In genomic region chr7:25219756-25220456, GRCm38 (mm10) we compare ENCODE assay signal across 8 mouse cellular contexts. TPM values are rescaled to one million over a fixed set of nuclear protein-coding genes. Genes with fewer than 3 reads are reported as not detected.
DNase-seq lines count a peak whose midpoint lies in the region; ATAC-seq and TF ChIP-seq lines count a peak whose summit lies in the region.

No protein-coding gene starts in this region.

- no peaks in the 10 kb centered on the region for H3K9me3 ChIP-seq in heart, embryonic 11.5 days (replicated peaks; ENCODE audit: control insufficient read depth, low read length)
- H3K9me3 ChIP-seq in kidney, embryonic 16.5 days (ENCODE audit: low read length): no peaks in the 10 kb centered on the region

- TF ChIP-seq POLR2A in liver, adult 2 months (IDR thresholded peaks at IDR 0.05; ENCODE audit: extremely low read depth, insufficient read depth, low read length): peak; percentile 89
- TF ChIP-seq POLR2A in myocyte (IDR thresholded peaks at IDR 0.05; ENCODE audit: insufficient read length, low read depth): peak; percentile 79

- H3K27me3 ChIP-seq in heart, embryonic 11.5 days (ENCODE audit: control insufficient read depth, insufficient read depth, low read length): no peaks in the 10 kb centered on the region
- H3K27me3 ChIP-seq in kidney, embryonic 16.5 days (ENCODE audit: insufficient read depth, low read length): no peaks in the 10 kb centered on the region
- no peaks in the 10 kb centered on the region for H3K27me3 ChIP-seq in liver, adult 2 months (ENCODE audit: control insufficient read depth, insufficient read depth, low read length)
- no peaks in the 10 kb centered on the region for H3K27me3 ChIP-seq in myocyte (ENCODE audit: control insufficient read depth, insufficient read depth, insufficient read length)
- no peaks in the 10 kb centered on the region for H3K27me3 ChIP-seq in splenic B cell, adult 2 months (ENCODE audit: control insufficient read depth, insufficient read depth, low read length, poor library complexity, severe bottlenecking)

- H3K79me2 ChIP-seq in liver, adult 2 months (ENCODE audit: control insufficient read depth, insufficient read depth, low read length): peaks cover 24% of the 10 kb centered on the region; the same call in 1 of the 2 replicates
- H3K79me2 ChIP-seq in myocyte (ENCODE audit: control insufficient read depth, insufficient read depth): peaks cover 19% of the 10 kb centered on the region

- TF ChIP-seq CTCF in liver, adult 2 months (IDR thresholded peaks at IDR 0.05; ENCODE audit: low read depth, low read length): no peak

- H3K9ac ChIP-seq in heart, embryonic 11.5 days (ENCODE audit: low read depth, low read length): peak overlapping the region; percentile 90
- H3K9ac ChIP-seq in kidney, embryonic 16.5 days (replicated peaks; ENCODE audit: low read length): peak overlapping the region; percentile 76
- peak overlapping the region; percentile 78 for H3K9ac ChIP-seq in liver, adult 2 months (ENCODE audit: low read depth, low read length)

- H3K4me3 ChIP-seq in heart, embryonic 11.5 days (ENCODE audit: low read depth, low read length): peak overlapping the region; percentile 84
- peak overlapping the region; percentile 63 for H3K4me3 ChIP-seq in kidney, embryonic 16.5 days (ENCODE audit: low read length)
- peak overlapping the region; percentile 70 for H3K4me3 ChIP-seq in liver, adult 2 months (ENCODE audit: insufficient read depth, low read depth, low read length)
- peak overlapping the region; percentile 90 for H3K4me3 ChIP-seq in myocyte

- peak overlapping the region; percentile 96 for H3K4me2 ChIP-seq in heart, embryonic 11.5 days
- peak overlapping the region; percentile 86 for H3K4me2 ChIP-seq in kidney, embryonic 16.5 days (replicated peaks; ENCODE audit: low read depth, low read length)
- H3K4me2 ChIP-seq in myocyte (ENCODE audit: low read depth): peak overlapping the region; percentile 100

- peaks cover 7% of the 10 kb centered on the region for H3K36me3 ChIP-seq in heart, embryonic 11.5 days (ENCODE audit: control insufficient read depth, insufficient read depth, low read length)
- H3K36me3 ChIP-seq in kidney, embryonic 16.5 days (ENCODE audit: insufficient read depth, low read length): peaks cover 13% of the 10 kb centered on the region
- H3K36me3 ChIP-seq in liver, adult 2 months (ENCODE audit: control insufficient read depth, insufficient read depth, low read length): peaks cover 3% of the 10 kb centered on the region
- H3K36me3 ChIP-seq in myocyte (ENCODE audit: control insufficient read depth, insufficient read depth): no peaks in the 10 kb centered on the region
- H3K36me3 ChIP-seq in splenic B cell, adult 2 months (ENCODE audit: control insufficient read depth, insufficient read depth, low read length, poor library complexity, severe bottlenecking): peaks cover 6% of the 10 kb centered on the region; the same call in 1 of the 2 replicates

- peaks cover 24% of the 10 kb centered on the region for H3K4me1 ChIP-seq in heart, embryonic 11.5 days (ENCODE audit: control insufficient read depth, insufficient read depth, low read length)
- H3K4me1 ChIP-seq in kidney, embryonic 16.5 days (ENCODE audit: insufficient read depth, low read length): peaks cover 26% of the 10 kb centered on the region
- H3K4me1 ChIP-seq in liver, adult 2 months (ENCODE audit: control insufficient read depth, insufficient read depth, low read length): peaks cover 21% of the 10 kb centered on the region

- 2% methylated on average over 31 of the region's 31 CpGs for WGBS in heart, embryonic 11.5 days (ENCODE audit: insufficient replicate concordance)
- WGBS in kidney, embryonic 16.5 days: 3% methylated on average over 31 of the region's 31 CpGs
- WGBS in liver, adult 2 months: 4% methylated on average over 31 of the region's 31 CpGs

- DNase-seq in B cell, adult 2 months: peak; percentile 97 to 98
- peak; percentile 99 for DNase-seq in brain, adult 2 months (ENCODE audit: low read depth, low spot score)
- peak; percentile 93 for DNase-seq in liver, adult 2 months (ENCODE audit: extremely low read depth, low read depth, low spot score)
- peak; percentile 99 for DNase-seq in splenic B cell, adult 2 months (ENCODE audit: low read depth, low spot score)

- peak overlapping the region; percentile 90 for H3K27ac ChIP-seq in heart, embryonic 11.5 days (ENCODE audit: low read depth, low read length)
- H3K27ac ChIP-seq in kidney, embryonic 16.5 days (ENCODE audit: low read length): peak overlapping the region; percentile 70
- H3K27ac ChIP-seq in liver, adult 2 months (replicated peaks; ENCODE audit: insufficient read depth, low read depth, low read length): peak overlapping the region; percentile 81

- peak overlapping the region; percentile 34 for H3ac ChIP-seq in myocyte (ENCODE audit: control insufficient read depth, insufficient read length)

- peak; percentile 67 for ATAC-seq in erythroblast, adult 5-6 weeks (replicated peaks; ENCODE audit: low FRiP score, poor library complexity, severe bottlenecking)
- ATAC-seq in heart, embryonic 11.5 days (replicated peaks; ENCODE audit: insufficient number of reproducible peaks, low FRiP score, low TSS enrichment): peak; percentile 77
- peak; percentile 66 for ATAC-seq in kidney, embryonic 16.5 days (ENCODE audit: low FRiP score, low TSS enrichment)

TF ChIP-seq in myocyte, 11 proteins besides CTCF, POLR2A, EP300 and RAD21:
- TF ChIP-seq MYOD1 (IDR thresholded peaks at IDR 0.05; ENCODE audit: control insufficient read depth in 1 of 3, insufficient read length in 2 of 3, low read depth in 2 of 3): peak in 2 of 3 experiments; percentile 29 to 46
- TF ChIP-seq POLR2AphosphoS2 (IDR thresholded peaks at IDR 0.05; ENCODE audit: insufficient read length, low read depth): peak; percentile 85
- TF ChIP-seq MYOG (IDR thresholded peaks at IDR 0.05; ENCODE audit: control insufficient read depth in 1 of 3, insufficient read depth in 1 of 3, insufficient read length in 2 of 3, low read depth in 2 of 3): peak in 1 of 3 experiments; percentile 30
- TF ChIP-seq REST (IDR thresholded peaks at IDR 0.05; ENCODE audit: insufficient read depth, insufficient read length): no peak
- no peak for TF ChIP-seq TCF12 (IDR thresholded peaks at IDR 0.05; ENCODE audit: insufficient read depth, poor library complexity, severe bottlenecking)
- TF ChIP-seq CEBPB (IDR thresholded peaks at IDR 0.05; ENCODE audit: insufficient read depth, poor library complexity, severe bottlenecking): peak; percentile 92

RNA-seq across cellular contexts. Expression of gene Dedd2, which starts 0.5 kb away (rescaled TPM):
- total RNA-seq in erythroblast, adult 5-6 weeks (2015; ENCODE audit: low replicate concordance): 53.8 and 59.1 TPM in 2 replicates
- 164 and 194 TPM in 2 replicates for total RNA-seq in erythroblast, adult 5-6 weeks (2017; ENCODE audit: low replicate concordance)
- polyA plus RNA-seq in heart, embryonic 11.5 days (2014; fragmentation: Nextera tagmentation; extraction: Ambion mirVana): 5.3 and 6.7 TPM in 2 replicates
- 12.0 and 13.2 TPM in 2 replicates for polyA plus RNA-seq in kidney, embryonic 16.5 days (2015; fragmentation: Nextera tagmentation; extraction: Ambion mirVana)
- 20.2 and 24.6 TPM in 2 replicates for total RNA-seq in liver, adult 2 months (2014; rRNA removed)
- polyA plus RNA-seq in liver, adult 2 months (2012; rRNA removed): 27.9 and 35.4 TPM in 2 replicates
- 8.8 TPM for polyA plus RNA-seq in myocyte (2012; fragmentation: generic; extraction: Trizol)

RNA-seq across cellular contexts. Expression of gene Zfp526, which starts 1.3 kb away (rescaled TPM):
- 25.4 and 27.4 TPM in 2 replicates for total RNA-seq in erythroblast, adult 5-6 weeks (2015; ENCODE audit: low replicate concordance)
- total RNA-seq in erythroblast, adult 5-6 weeks (2017; ENCODE audit: low replicate concordance): 33.7 and 37.7 TPM in 2 replicates
- 2.3 and 2.7 TPM in 2 replicates for polyA plus RNA-seq in heart, embryonic 11.5 days (2014; fragmentation: Nextera tagmentation; extraction: Ambion mirVana)
- 2.7 and 3.0 TPM in 2 replicates for polyA plus RNA-seq in kidney, embryonic 16.5 days (2015; fragmentation: Nextera tagmentation; extraction: Ambion mirVana)
- 2.2 and 2.6 TPM in 2 replicates for total RNA-seq in liver, adult 2 months (2014; rRNA removed)
- polyA plus RNA-seq in liver, adult 2 months (2012; rRNA removed): 3.4 and 4.7 TPM in 2 replicates
- 5.6 TPM for polyA plus RNA-seq in myocyte (2012; fragmentation: generic; extraction: Trizol)

RNA-seq across cellular contexts. Expression of gene Gsk3a, which starts 17.7 kb away (rescaled TPM):
- 35.2 and 39.5 TPM in 2 replicates for total RNA-seq in erythroblast, adult 5-6 weeks (2015; ENCODE audit: low replicate concordance)
- 24.2 and 29.0 TPM in 2 replicates for total RNA-seq in erythroblast, adult 5-6 weeks (2017; ENCODE audit: low replicate concordance)
- 10.4 and 11.6 TPM in 2 replicates for polyA plus RNA-seq in heart, embryonic 11.5 days (2014; fragmentation: Nextera tagmentation; extraction: Ambion mirVana)
- 9.0 and 9.9 TPM in 2 replicates for polyA plus RNA-seq in kidney, embryonic 16.5 days (2015; fragmentation: Nextera tagmentation; extraction: Ambion mirVana)
- 9.1 and 11.4 TPM in 2 replicates for total RNA-seq in liver, adult 2 months (2014; rRNA removed)
- 69.3 and 74.5 TPM in 2 replicates for polyA plus RNA-seq in liver, adult 2 months (2012; rRNA removed)
- 69.4 TPM for polyA plus RNA-seq in myocyte (2012; fragmentation: generic; extraction: Trizol)

RNA-seq across cellular contexts. Expression of gene Erf, which starts 30.7 kb away (rescaled TPM):
- 3.3 and 3.6 TPM in 2 replicates for total RNA-seq in erythroblast, adult 5-6 weeks (2015; ENCODE audit: low replicate concordance)
- 2.4 and 2.6 TPM in 2 replicates for total RNA-seq in erythroblast, adult 5-6 weeks (2017; ENCODE audit: low replicate concordance)
- 20.5 and 25.0 TPM in 2 replicates for polyA plus RNA-seq in heart, embryonic 11.5 days (2014; fragmentation: Nextera tagmentation; extraction: Ambion mirVana)
- 12.5 and 15.2 TPM in 2 replicates for polyA plus RNA-seq in kidney, embryonic 16.5 days (2015; fragmentation: Nextera tagmentation; extraction: Ambion mirVana)
- total RNA-seq in liver, adult 2 months (2014; rRNA removed): 7.4 and 8.8 TPM in 2 replicates
- polyA plus RNA-seq in liver, adult 2 months (2012; rRNA removed): 23.3 and 27.0 TPM in 2 replicates
- polyA plus RNA-seq in myocyte (2012; fragmentation: generic; extraction: Trizol): 42.5 TPM

RNA-seq across cellular contexts. Expression of gene Pou2f2, which starts 40.4 kb away (rescaled TPM):
- total RNA-seq in erythroblast, adult 5-6 weeks (2015; ENCODE audit: low replicate concordance): 3.1 and 4.8 TPM in 2 replicates
- total RNA-seq in erythroblast, adult 5-6 weeks (2017; ENCODE audit: low replicate concordance): 0.56 and 1.2 TPM in 2 replicates
- 0.68 and 0.83 TPM in 2 replicates for polyA plus RNA-seq in heart, embryonic 11.5 days (2014; fragmentation: Nextera tagmentation; extraction: Ambion mirVana)
- polyA plus RNA-seq in kidney, embryonic 16.5 days (2015; fragmentation: Nextera tagmentation; extraction: Ambion mirVana): 0.40 and 0.99 TPM in 2 replicates
- 0.34 and 0.37 TPM in 2 replicates for total RNA-seq in liver, adult 2 months (2014; rRNA removed)
- polyA plus RNA-seq in liver, adult 2 months (2012; rRNA removed): 0.44 and 1.2 TPM in 2 replicates
- 0.01 TPM for polyA plus RNA-seq in myocyte (2012; fragmentation: generic; extraction: Trizol)

Comparison
In these comparisons a context has a peak if more than half of its experiments do, and no peak if none do; other contexts are left out.
1. Peak in every context shown above with its lines: DNase-seq, ATAC-seq, H3K4me3 ChIP-seq and H3K27ac ChIP-seq.